Mouse (Mus musculus) kidney, adult 11 months (tissue): ENCODE data around the gene Ihh.
A peak's percentile ranks its signal among the peaks of the same experiment; 100 is the strongest.

Source experiments
- DNase-seq: peaks from one replicate; pipeline ENCODE4 v3.0.0; 2022

Gene Ihh

DNA sequence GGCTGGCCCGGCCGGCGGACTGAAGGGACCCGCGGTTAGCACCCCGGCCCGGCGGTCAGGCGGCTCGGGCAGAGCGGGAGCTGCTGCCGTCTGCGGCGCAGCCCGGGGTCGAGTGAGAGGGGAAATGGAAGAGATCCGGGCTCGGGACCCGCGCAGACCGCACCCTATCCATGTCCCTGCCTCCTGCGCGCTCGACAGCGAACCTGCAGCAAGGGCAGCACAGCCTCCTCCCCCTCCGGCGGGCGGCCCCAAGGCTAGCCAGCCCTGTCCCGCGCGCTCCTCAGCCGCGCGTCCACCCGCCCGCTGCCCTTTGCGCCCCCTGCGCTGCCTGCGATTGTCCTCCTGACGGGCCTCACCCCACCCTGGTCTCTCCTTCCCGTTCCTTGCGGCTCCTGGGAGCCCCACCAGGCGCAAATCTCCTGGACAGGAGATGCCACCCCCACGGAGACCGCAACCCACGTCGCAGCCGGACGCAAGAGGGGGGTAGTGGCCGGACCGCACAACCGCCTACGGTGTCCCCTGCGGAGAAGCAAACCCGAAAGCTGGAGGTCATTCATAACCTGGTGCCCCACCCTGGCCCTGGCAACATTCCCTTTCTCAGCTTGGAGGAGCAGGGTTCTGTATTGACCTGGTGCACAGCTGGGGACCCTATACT lies at the start of gene Ihh:
Gene Ihh (minus strand): TSS at position 117 of the 655 bp plus-strand sequence.
- peak; percentile 72 for DNase-seq

DNA sequence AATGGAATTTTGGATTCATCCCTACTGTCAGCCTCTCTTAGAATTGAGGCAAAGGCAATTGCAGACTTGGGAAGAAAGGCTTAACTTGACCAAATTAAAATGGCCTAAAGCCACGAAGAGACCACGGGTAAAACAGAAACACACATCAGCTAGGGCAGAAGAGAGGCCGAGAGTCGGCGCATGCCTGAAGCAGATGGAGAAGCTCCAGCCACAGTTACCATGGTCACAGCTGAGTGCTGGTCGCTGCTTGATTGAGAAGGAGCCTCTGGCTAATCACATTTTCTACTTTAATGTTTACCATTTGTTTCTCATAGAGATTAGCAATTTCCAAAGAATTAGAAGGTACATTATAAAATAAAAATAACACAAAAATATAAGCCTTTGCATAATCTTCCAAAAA lies 49.7 kb upstream of the Ihh start:
- DNase-seq: no peak

DNA sequence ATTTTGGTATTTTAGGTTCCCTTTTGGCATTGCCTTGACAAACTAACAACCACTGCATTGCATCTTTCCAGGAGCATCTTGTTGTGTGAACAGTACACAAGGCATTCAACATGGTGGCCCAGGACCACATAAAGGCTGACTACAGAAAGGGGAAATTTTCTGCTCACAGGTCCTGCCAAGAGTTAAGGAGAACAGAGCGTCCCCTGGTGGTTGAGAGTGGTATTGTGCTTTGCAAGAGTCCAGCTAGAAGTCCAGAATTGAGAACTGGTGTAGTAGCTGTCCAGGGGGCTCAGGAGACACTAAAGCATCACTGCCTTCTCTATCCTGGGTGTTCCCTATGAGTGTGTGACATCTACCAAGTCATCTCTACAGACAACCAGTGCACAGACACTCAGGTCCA lies 49.0 kb upstream of the Ihh start:
- DNase-seq: peak; percentile 10

DNA sequence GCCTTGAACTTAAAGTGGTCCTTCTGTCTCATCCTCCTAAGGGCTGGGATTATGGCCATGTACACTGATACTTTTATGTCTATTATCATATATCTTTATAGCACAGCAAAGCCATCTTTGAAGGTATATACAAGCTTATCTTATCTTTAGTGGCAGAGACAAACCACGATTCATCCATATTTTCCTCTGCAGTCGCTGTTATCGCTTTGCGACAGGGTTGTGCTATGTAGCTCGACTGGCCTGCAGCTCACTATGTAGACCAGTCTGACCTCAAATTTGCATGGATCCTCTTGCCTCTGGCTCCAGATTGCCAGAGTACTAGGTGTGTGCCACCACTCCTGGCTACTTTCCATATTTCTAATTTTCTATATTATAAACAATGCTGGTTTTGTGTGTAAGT lies 47.7 kb upstream of the Ihh start:
- DNase-seq: no peak

DNA sequence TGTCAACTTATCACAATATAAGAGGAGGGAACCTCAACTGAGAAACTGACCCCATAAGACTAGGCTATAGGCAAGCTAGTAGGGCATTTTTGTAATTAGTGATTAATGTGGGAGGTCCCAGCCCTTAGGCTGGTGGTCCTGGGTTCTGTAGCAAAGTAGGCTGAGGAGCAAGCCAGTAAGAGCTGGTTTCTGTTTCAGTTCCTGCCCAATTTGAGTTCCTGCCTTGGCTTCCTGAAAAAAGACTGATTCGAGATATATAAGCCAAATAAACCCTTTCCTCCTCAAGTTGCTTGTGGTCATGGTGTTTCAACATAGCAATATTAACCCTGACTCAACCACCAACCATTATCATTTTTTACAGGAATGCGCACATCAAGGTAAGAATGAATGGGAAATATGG lies 45.8 kb upstream of the Ihh start:
- DNase-seq: no peak

DNA sequence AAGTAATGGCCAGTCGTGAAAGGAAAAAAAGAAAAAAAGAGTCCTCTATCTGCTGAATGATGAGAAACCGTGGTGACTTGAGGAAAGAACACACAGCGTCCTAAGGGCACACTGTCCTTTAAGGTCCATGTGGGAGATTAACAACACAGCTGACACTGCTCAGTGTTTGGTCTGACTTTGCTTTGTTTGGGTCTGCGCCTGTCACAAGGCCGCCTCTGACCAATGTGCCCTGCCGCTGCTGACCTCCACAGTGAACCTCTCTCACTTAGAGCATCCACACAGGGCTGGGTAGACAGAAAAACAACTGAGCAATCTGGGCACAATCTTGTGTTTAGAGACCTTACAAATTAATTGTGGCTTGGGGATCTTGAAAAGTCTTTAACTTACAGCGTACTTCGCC lies 25.5 kb upstream of the Ihh start:
- DNase-seq: no peak

DNA sequence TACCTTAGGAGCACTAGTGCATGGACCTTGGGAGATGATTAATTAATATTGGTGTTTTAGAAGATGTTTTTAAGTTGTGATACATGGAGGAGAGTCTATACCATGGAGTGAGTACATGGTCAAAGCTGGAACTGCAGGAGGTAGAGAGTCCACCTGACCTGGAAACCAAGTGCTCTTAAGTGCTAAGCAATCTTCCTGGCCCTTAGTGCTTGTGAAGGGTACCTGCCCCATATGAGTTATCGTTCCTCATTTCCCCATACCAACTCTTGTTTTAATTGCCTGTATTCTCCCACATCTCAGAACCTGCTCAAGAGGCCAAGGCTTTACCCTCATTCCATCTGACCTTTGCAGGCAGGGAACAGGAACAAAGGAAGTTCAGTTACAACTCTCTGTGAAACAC lies 24.5 kb upstream of the Ihh start:
- no peak for DNase-seq

DNA sequence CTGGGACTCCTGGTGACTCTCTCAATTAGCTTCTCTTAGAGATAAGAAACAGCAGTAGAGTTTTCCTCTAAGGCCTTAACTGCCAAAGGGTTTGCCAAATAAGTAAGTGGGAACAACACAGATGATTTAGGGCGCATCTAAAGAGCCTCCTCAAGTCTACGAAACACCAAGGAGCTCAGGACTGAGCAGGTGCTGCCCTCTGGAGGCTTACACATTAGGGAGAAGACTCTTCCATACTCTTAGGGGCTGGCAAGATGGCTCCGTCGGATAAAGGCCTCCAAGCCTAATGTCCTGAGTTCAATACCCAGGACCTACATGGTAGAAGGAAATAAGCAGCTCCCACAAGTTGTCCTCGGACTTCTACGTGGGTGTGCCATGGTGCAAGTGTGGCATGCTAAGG lies 22.1 kb upstream of the Ihh start:
- DNase-seq: no peak

DNA sequence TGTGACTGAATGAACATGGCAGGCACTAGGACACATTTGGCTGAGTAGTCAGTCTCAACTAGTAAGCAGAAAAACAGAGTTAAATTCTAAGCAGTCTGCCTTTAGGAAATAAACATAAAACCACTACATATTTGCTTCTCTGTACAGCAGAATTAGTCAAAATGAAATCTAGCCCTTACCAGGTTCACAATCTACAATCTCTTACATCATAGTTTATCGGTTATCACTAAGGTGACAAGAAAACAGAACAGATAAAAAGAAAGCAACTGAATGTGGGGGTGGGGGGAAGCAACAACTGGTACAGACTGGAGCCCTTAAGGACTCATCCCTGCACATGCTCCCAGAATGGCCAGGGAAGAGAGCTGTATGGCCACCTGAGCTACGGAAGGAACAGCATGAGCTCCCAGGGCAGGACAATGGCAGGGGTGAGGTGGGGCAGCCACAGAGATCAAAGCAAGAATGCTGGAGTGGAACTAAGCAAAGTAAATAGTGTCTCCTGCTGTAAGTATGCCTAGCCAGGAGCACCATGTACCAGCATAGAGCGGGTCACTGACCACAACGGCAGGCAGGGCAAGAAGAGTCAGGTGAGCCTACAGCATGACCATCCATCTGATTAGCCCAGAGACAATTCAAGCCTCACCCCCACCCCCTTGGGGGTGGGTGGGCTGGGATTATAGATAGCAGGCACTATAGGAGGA lies 20.0 kb upstream of the Ihh start:
- peak; percentile 53 for DNase-seq

DNA sequence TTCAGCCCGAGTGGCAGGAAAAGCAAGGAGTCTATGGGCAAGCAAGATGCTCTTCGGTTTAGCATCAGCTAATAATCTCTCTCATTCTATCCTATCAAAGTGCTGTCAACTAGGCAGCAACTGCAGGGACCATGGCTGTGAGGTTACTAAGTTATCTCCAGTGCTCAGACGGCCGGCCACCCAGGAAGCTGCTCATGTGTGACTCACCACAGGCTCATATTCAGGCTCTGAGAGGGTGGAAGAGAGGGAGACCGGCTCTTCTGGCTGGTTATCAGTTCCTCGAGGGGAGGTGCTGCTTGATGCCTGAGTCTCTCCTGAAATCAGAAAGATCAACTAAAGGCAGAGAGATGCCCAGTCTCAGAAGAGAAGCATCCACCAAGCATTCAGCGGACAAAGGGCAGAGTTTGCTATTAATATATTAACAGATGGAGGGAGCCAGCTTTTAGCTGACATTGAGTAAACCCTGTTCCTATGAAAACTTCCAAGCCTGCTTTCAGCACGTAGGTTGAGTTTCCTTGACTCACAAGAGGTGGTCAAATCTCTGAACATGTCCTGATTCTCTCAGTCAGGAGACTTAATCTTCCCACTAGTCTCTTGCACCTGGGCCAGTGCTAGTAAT lies 16.6 kb upstream of the Ihh start:
- peak; percentile 36 for DNase-seq

DNA sequence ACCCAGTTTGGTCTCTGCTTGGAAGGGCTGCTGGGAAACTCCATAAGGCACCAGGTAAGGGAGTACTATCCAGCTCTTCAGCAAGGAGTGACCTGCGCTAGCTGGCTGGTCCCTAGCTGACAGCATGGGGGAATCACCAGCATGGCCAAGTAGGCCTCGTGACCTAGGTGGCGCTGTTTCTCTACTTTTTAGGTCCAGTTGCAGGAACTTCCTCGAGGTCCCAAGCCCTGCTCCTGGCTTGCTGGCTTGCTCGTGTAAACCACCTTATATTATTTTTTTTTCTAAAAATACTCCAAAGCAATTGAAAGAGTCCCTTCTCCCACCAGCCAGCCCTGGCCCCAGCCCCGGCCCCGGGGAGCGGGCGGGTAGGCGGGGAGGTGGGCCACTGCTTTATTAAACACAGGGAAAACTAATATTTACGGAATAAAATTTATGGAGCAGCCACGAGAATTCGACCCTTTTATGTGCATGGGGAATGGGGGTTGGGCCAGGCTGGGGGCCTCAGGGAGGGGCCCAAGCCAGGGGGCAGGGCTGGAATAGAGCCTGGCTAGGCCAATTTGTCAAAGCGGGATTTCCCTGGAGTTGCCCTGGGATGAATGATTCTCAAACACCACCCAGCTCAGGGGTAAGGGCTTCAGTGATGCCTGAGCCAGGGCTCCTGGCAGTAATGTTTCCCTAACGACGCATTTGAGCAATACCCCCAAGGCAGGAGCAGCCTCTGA lies 13.2 kb upstream of the Ihh start:
- DNase-seq: peak; percentile 80

DNA sequence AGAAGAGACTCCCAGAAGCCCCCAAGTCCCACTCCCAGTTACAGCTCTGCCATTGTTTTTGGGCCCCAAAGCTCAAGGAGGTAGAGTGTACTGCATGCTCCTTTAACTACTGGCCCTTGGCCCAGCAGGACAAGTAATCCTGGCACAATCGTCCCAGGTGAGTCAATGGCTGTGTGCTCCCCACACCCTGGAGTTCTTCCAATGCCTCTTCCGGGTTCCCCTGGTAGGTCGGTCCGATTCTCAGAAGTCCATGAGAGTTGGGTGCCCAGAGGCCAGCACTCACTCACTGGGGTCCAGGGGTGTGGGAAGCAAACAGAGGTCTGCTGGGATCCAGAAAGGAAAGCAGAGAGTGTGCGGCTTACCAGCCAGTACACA lies 11.4 kb upstream of the Ihh start:
- DNase-seq: peak; percentile 23

DNA sequence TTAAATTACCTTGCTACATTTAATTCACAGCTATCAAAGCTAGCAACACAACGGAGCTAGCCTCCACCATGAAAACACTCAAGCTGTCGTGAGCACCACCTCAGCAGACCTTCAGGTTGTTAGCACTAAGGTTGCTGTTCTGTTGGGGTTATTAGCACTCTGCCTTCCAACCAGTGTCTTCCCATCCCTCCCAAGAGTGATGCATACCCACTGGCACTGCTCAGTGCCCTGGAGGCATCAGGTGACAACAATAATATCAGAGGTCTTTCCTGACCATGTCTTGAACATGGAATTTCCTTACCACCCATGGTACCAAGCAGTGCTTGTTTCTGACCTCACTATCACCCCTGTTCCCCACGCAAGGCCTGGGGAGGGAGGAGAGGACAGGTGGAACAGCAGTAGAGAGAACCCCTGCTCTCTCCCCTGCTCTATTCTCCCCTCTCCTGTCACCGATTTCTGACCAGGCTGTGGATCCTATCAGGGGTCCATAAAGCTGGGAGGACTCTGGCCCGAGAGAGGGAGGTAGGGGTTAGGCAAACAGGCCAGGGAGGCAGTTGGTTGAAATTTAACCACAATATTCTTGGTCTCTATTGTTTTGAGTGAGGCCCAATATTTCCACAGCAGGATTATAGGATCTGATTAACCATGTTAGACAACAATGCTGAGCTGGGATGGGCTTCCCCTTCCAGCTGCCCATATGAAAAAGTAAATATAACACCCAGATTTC lies 10.8 kb upstream of the Ihh start:
- DNase-seq: no peak

DNA sequence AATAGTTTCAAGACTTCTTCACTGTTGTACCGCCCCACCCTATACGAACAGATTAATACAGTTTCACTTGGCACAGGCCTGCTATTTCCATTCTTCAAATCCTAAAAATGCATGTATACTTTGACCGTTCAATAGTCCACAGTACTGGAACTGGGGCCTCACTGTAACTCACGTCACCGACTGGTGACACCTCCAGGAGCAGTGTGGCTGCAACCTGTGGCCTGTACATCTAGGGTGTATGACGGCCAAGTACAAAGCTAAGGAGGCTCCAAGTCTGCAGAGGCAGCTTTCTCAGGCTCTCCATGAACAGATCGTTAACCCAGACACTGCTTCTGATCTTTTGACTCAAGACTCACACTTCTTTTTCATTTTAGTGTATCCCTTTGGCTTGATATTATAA lies 10.2 kb upstream of the Ihh start:
- no peak for DNase-seq

DNA sequence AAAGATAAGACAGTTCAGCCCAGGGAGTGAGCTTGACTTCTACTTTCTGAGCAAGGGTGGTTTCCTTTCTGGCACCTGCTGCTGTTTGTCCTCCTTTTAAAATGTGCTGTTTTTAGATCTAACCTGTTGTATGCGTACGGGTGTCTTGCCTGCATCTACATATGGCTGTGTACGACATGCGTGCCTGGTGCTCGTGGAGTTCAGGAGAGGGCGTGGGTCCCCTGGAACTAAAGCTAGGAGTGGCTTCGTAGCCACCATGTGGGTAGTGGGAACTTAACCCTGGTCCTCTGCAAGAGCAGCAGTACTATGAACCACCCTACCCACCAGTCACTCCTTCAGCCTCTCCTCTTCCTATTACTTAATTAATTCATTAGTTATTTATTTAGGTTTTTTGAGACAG lies 8.6 kb upstream of the Ihh start:
- no peak for DNase-seq

DNA sequence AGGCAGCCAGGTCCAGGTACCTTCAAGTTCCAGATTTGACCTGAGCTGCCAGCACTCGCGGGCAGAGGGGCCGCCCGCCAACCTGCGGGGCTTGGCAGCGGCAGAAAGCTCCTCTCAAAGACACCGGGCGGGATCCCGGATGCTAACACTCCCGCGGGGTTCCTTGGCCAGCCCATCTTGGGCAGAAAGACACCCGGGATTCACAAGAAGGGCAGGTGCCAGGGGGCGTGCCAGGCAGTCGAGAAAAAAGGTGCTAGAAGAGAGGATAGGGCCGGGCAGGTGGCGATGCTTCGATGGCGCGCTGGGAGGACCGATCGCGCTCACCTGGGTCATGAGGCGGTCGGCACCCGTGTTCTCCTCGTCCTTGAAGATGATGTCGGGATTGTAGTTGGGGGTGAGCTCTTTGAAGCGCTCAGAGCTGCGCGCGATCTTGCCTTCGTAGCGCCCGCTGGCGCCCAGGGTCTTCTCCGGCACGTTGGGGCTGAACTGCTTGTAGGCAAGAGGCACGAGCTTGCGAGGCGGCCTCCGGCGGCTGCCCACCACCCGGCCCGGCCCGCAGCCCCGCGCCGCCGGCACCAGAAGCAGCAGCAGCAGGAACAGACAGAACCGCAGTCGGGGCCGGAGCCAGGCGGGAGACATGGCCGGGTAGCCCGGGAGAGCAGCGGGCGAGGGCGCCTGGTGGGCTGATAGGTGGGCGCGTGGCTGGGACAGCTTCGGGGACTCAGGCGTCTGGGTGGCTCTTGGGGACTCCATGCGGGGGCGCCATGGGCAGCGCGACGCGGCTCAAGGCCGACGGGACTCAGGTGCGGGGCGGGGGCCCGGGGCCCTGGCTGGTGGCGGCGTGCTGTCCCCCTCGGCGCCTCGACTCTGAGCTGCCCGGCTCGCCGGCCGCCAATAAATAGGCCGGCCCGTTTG lies 639 bp downstream of the Ihh start:
- DNase-seq: peak; percentile 41

DNA sequence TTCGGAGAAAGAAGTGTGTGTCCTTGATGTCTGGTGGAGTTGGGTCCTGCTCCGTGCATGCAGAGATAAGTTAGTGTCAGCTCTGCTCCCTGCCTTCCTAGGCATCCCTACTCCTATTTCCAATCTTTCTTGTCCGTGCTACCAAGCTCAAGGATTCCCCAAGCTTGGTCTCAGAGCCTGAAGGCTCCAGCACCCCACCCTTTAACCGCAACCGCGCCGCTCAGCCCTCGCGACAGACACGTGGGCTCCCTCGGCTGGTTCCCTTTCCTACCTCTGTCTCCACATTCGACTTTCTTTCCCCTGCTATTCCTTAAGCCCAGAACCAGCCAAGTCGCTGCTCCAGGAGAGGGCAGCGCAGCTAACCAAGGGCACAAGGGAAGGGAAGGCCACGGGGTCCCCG lies 1.4 kb downstream of the Ihh start:
- DNase-seq: no peak

DNA sequence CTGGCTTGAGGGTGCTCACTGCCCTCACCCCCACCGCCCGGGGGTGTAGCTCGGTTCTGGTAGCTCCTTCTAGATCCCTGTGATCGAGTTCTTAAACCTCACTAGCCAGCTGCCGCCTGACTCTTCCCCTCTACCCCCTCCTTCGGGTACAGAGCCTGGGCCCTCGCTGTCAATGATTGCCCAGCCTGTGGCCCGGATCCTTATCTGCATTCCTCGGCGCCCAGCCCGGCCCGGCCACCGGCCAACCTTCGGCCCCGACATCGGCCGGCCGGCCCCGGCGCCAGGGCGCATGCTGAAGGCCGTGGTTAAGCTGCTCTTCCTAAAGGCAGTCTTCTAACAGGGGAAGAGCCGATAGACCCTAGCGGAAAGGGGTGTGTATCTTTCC lies 1.8 kb downstream of the Ihh start:
- DNase-seq: peak; percentile 91

DNA sequence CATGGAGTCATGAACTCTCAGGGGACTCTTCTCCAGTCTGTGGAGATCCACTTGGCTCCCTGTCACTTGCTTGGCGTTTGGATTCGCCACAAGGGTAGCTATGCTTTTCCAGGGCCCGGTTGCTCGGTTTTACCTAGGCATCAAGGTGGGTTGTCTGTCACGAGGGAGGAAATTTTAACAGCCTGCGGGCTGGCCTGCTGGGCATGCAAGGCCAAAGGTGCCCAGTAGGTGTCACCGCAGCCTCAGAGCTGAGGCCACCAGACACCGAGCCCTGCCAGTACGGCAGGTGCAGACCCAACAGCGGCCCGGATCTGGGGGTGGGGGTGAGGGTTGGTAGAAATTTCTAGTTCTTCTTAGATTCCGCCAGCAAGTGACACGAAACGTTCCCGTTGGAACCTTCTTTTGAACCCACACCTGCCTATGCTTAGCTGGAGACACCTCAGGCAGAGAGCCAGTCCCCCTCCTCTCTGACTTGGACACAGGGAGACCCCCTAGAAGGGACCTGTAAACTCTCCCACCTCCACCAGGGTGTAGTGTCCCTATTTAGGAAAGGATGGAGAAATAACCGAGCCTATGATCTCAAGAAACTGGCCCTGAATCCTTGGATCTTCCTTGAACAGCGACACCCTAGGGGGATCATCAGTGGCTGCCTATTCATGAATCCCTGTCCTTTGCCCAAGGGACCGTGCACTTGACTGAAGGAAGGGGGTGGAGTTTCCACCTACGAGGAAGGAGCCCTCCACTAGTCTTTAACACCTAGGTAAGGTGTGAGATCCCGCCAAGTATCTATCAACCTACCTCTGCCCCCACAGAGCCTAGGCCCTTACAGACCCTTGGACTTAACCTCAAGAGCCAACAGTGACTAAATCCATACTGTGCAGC lies 2.4 kb downstream of the Ihh start:
- peak; percentile 73 for DNase-seq

DNA sequence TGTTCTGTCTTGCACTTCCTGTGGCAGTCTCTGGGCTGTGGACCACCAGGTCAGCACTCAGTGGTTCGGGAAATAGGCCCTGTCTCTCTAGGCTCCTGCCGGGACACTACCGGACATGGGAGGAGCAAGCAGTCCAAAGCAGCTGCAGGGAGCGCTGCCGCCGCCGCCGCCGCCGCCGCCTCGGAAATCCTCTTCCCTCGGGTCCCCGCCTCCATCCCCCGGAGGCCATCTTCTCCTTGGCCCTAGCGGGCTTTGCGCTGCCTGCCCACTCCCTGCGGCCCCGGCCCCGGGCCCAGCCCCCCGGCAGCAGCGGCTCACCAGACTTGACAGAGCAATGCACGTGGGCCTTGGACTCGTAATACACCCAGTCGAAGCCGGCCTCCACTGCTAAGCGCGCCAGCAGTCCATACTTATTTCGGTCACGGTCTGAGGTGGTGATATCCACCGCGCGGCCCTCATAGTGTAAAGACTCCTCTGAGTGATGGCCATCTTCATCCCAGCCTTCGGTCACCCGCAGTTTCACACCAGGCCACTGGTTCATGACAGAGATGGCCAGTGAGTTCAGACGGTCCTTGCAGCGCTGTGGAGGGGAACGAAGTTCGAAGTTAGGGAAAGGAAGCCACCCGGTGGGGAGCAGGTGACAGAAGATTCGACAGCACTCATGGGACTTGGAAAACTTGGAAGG lies 3.3 kb downstream of the Ihh start:
- DNase-seq: peak; percentile 26
